8 mouse cellular contexts compared by ENCODE assay signal in the genomic region with DNA sequence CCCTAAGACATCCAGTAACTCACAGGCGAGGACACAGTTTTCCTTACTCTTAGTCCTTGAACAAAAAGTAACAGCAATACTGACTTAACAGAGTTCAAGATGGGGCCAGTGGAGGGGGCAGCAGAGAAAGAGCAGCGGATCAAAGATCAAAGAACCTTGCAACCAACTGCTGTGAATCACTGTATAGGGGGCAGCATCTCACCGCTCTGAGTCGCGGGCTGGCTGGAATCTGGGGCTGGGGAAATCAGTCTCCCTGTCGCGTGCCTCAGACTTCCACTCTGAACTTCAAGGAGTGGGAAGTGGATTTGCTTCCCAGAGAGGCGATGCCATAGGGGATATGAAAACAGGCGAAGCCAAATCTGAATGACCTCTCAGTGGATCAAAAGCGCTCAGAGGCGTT. TPM values are rescaled to one million over a fixed set of nuclear protein-coding genes. Genes with fewer than 3 reads are reported as not detected.
DNase-seq lines count a peak whose midpoint lies in the region; ATAC-seq and TF ChIP-seq lines count a peak whose summit lies in the region.

No protein-coding gene starts in this region.

- peaks cover 43% of the 10 kb centered on the region for H3K4me1 ChIP-seq in heart, embryonic 12.5 days (replicated peaks)
- peaks cover 12% of the 10 kb centered on the region; the same call in 1 of the 2 replicates for H3K4me1 ChIP-seq in limb, embryonic 14.5 days (ENCODE audit: control insufficient read depth, insufficient read depth, low read length)

- no peak for ATAC-seq in heart, embryonic 12.5 days (ENCODE audit: insufficient number of reproducible peaks, low FRiP score)
- ATAC-seq in granulocyte monocyte progenitor cell, adult 5-6 weeks (replicated peaks; ENCODE audit: poor library complexity, severe bottlenecking): 0 out of 2 replicates have a peak, but pooled peaks have one; percentile 4
- no peak for ATAC-seq in limb, embryonic 14.5 days (ENCODE audit: low FRiP score, low read depth)

- no peak for DNase-seq in heart, adult 11 months
- DNase-seq in adrenal gland, postnatal 14 days: peak; percentile 45
- peak; percentile 27 for DNase-seq in limb, embryonic 14.5 days (ENCODE audit: low spot score)
- DNase-seq in neural tube, embryonic 10.5 days (ENCODE audit: extremely low spot score, low spot score): peak; percentile 68
- DNase-seq in spleen, adult 12 weeks (ENCODE audit: low spot score): no peak
- DNase-seq in cerebellum, postnatal 36 days: no peak

- WGBS in heart, embryonic 12.5 days: 1% methylated on average over 11 of the region's 11 CpGs
- under 1% methylated on average over 11 of the region's 11 CpGs for WGBS in limb, embryonic 14.5 days

- H3K27ac ChIP-seq in heart, embryonic 12.5 days (ENCODE audit: poor library complexity, severe bottlenecking): no peak overlapping the region; the same call in 1 of the 2 replicates
- no peak overlapping the region for H3K27ac ChIP-seq in limb, embryonic 14.5 days (replicated peaks; ENCODE audit: low read depth, low read length)

- H3K4me3 ChIP-seq in heart, embryonic 12.5 days: peak overlapping the region; percentile 83
- H3K4me3 ChIP-seq in limb, embryonic 14.5 days (replicated peaks; ENCODE audit: low read length): no peak overlapping the region

- H3K9ac ChIP-seq in heart, embryonic 12.5 days: peak overlapping the region; percentile 87
- no peak overlapping the region for H3K9ac ChIP-seq in limb, embryonic 14.5 days (ENCODE audit: low read depth, low read length, severe bottlenecking)

- peaks cover 6% of the 10 kb centered on the region; the same call in 1 of the 2 replicates for H3K9me3 ChIP-seq in heart, embryonic 12.5 days (replicated peaks)
- H3K9me3 ChIP-seq in limb, embryonic 14.5 days (ENCODE audit: control insufficient read depth, low read length): no peaks in the 10 kb centered on the region

- peak overlapping the region; percentile 97 for H3K4me2 ChIP-seq in heart, embryonic 12.5 days
- H3K4me2 ChIP-seq in limb, embryonic 14.5 days (replicated peaks; ENCODE audit: low read depth, low read length, severe bottlenecking): no peak overlapping the region; the same call in 1 of the 2 replicates

- no peaks in the 10 kb centered on the region for H3K27me3 ChIP-seq in heart, embryonic 12.5 days (replicated peaks)
- peaks cover 23% of the 10 kb centered on the region; the same call in 1 of the 2 replicates for H3K27me3 ChIP-seq in limb, embryonic 14.5 days (ENCODE audit: control insufficient read depth, insufficient read depth, low read length)

- no peaks in the 10 kb centered on the region for H3K36me3 ChIP-seq in heart, embryonic 12.5 days
- no peaks in the 10 kb centered on the region for H3K36me3 ChIP-seq in limb, embryonic 14.5 days (ENCODE audit: control insufficient read depth, insufficient read depth, low read length)

- TF ChIP-seq POLR2A in limb, embryonic 14.5 days (IDR thresholded peaks at IDR 0.05; ENCODE audit: borderline replicate concordance, extremely low read depth, insufficient read depth, insufficient read length): no peak

RNA-seq across cellular contexts. Expression of gene Pip5k1b, which starts 1.8 kb away (rescaled TPM):
- polyA plus RNA-seq in heart, embryonic 12.5 days (2016; fragmentation: Nextera tagmentation; extraction: Ambion mirVana): 8.6 and 9.4 TPM in 2 replicates
- 23.8 and 27.6 TPM in 2 replicates for total RNA-seq in adrenal gland, postnatal 14 days (2021)
- 14.2 and 19.9 TPM in 2 replicates for total RNA-seq in granulocyte monocyte progenitor cell, adult 5-6 weeks (2014; fragmentation: Nextera tagmentation)
- 7.5 and 9.7 TPM in 2 replicates for total RNA-seq in granulocyte monocyte progenitor cell, adult 5-6 weeks (2017)
- 1.4 and 1.7 TPM in 2 replicates for polyA plus RNA-seq in limb, embryonic 14.5 days (2012; rRNA removed)
- 0.57 and 0.83 TPM in 2 replicates for polyA plus RNA-seq in limb, embryonic 14.5 days (2014; fragmentation: Nextera tagmentation; extraction: Ambion mirVana)

Comparison
In these comparisons a context has a peak if more than half of its experiments do, and no peak if none do; other contexts are left out.
1. DNase-seq: peak in adrenal gland, postnatal 14 days (single experiment), limb, embryonic 14.5 days (single experiment) and neural tube, embryonic 10.5 days (single experiment); none in heart, adult 11 months (single experiment), spleen, adult 12 weeks (single experiment) and cerebellum, postnatal 36 days (0 of 2).